Mouse (Mus musculus): Measurements from ENCODE around the gene Dnah6. TPM values are rescaled to one million over a fixed set of nuclear protein-coding genes. Genes with fewer than 3 reads are reported as not detected.

Dnah6 gene
- polyA plus RNA-seq, 1 experiment from 2014 or later: 0.98 TPM

- DNase-seq (ENCODE audit: low spot score): no peak
- Histone ChIP-seq H3K27ac (no peak overlapping the region), H3K9me3 (ENCODE audit: control insufficient read depth, low read length) (no peaks in the 10 kb centered on the region), H3K4me3 (replicated peaks; ENCODE audit: low read length) (no peak overlapping the region), H3K4me2 (replicated peaks) (no peak overlapping the region), H3K36me3 (replicated peaks; ENCODE audit: control insufficient read depth, insufficient read depth) (no peaks in the 10 kb centered on the region), H3K4me1 (replicated peaks; ENCODE audit: control insufficient read depth, insufficient read depth, low read length) (no peaks in the 10 kb centered on the region), H3K27me3 (ENCODE audit: control insufficient read depth, insufficient read depth, low read length) (no peaks in the 10 kb centered on the region), H3K9ac (no peak overlapping the region)
- WGBS: 82% methylated on average over 3 of the region's 3 CpGs
- no peak for ATAC-seq (ENCODE audit: low FRiP score)
Measured at GRCm38 (mm10) chr6:73175156-73175555, 46.3 kb downstream of the Dnah6 start.

GRCm38 (mm10) chr6:73167230-73167629 lies 54.2 kb downstream of the Dnah6 start:
- Histone ChIP-seq H3K9me3 (ENCODE audit: control insufficient read depth, low read length) (no peaks in the 10 kb centered on the region), H3K27ac (no peak overlapping the region), H3K27me3 (ENCODE audit: control insufficient read depth, insufficient read depth, low read length) (no peaks in the 10 kb centered on the region), H3K4me1 (replicated peaks; ENCODE audit: control insufficient read depth, insufficient read depth, low read length) (no peaks in the 10 kb centered on the region), H3K4me3 (replicated peaks; ENCODE audit: low read length) (no peak overlapping the region), H3K9ac (no peak overlapping the region), H3K4me2 (replicated peaks) (no peak overlapping the region), H3K36me3 (replicated peaks; ENCODE audit: control insufficient read depth, insufficient read depth) (no peaks in the 10 kb centered on the region)
- no peak for DNase-seq (ENCODE audit: low spot score)
- WGBS: 83% methylated on average over 3 of the region's 3 CpGs
- no peak for ATAC-seq (ENCODE audit: low FRiP score)

- 84% methylated on average over 1 of the region's 1 CpGs for WGBS
- no peak for ATAC-seq (ENCODE audit: low FRiP score)
- DNase-seq (ENCODE audit: low spot score): no peak
Measured at GRCm38 (mm10) chr6:73162958-73163357, 58.5 kb downstream of the Dnah6 start.

GRCm38 (mm10) chr6:73161338-73161737 lies 60.1 kb downstream of the Dnah6 start:
- Histone ChIP-seq H3K36me3 (replicated peaks; ENCODE audit: control insufficient read depth, insufficient read depth) (no peaks in the 10 kb centered on the region), H3K27ac (no peak overlapping the region), H3K27me3 (ENCODE audit: control insufficient read depth, insufficient read depth, low read length) (no peaks in the 10 kb centered on the region), H3K9me3 (ENCODE audit: control insufficient read depth, low read length) (no peaks in the 10 kb centered on the region), H3K4me1 (replicated peaks; ENCODE audit: control insufficient read depth, insufficient read depth, low read length) (no peaks in the 10 kb centered on the region), H3K9ac (no peak overlapping the region), H3K4me2 (replicated peaks) (no peak overlapping the region), H3K4me3 (replicated peaks; ENCODE audit: low read length) (no peak overlapping the region)
- WGBS: 78% methylated on average over 4 of the region's 4 CpGs
- no peak for DNase-seq (ENCODE audit: low spot score)
- no peak for ATAC-seq (ENCODE audit: low FRiP score)

More at GRCm38 (mm10) chr6:73162958-73163357, 58.5 kb downstream of the Dnah6 start:
- Histone ChIP-seq H3K27me3 (ENCODE audit: control insufficient read depth, insufficient read depth, low read length) (no peaks in the 10 kb centered on the region), H3K4me1 (replicated peaks; ENCODE audit: control insufficient read depth, insufficient read depth, low read length) (no peaks in the 10 kb centered on the region), H3K9ac (no peak overlapping the region), H3K9me3 (ENCODE audit: control insufficient read depth, low read length) (no peaks in the 10 kb centered on the region), H3K4me3 (replicated peaks; ENCODE audit: low read length) (no peak overlapping the region), H3K36me3 (replicated peaks; ENCODE audit: control insufficient read depth, insufficient read depth) (no peaks in the 10 kb centered on the region), H3K4me2 (replicated peaks) (no peak overlapping the region), H3K27ac (no peak overlapping the region)

- H3K27me3 ChIP-seq (ENCODE audit: control insufficient read depth, insufficient read depth, low read length): no peaks in the 10 kb centered on the region
- 93% methylated on average over 2 of the region's 2 CpGs for WGBS
- no peak overlapping the region for H3K9ac ChIP-seq
- no peak overlapping the region for H3K4me3 ChIP-seq (replicated peaks; ENCODE audit: low read length)
- no peak overlapping the region for H3K4me2 ChIP-seq (replicated peaks)
- ATAC-seq (ENCODE audit: low FRiP score) (no peak), DNase-seq (ENCODE audit: low spot score) (no peak)
- no peaks in the 10 kb centered on the region for H3K36me3 ChIP-seq (replicated peaks; ENCODE audit: control insufficient read depth, insufficient read depth)
- H3K4me1 ChIP-seq (replicated peaks; ENCODE audit: control insufficient read depth, insufficient read depth, low read length): no peaks in the 10 kb centered on the region
- no peak overlapping the region for H3K27ac ChIP-seq
- no peaks in the 10 kb centered on the region for H3K9me3 ChIP-seq (ENCODE audit: control insufficient read depth, low read length)
Measured at GRCm38 (mm10) chr6:73155455-73155854, 66.0 kb downstream of the Dnah6 start.

GRCm38 (mm10) chr6:73153675-73154074 lies 67.8 kb downstream of the Dnah6 start:
- H3K27ac ChIP-seq: no peak overlapping the region
- H3K4me1 ChIP-seq (replicated peaks; ENCODE audit: control insufficient read depth, insufficient read depth, low read length): no peaks in the 10 kb centered on the region
- no peaks in the 10 kb centered on the region for H3K36me3 ChIP-seq (replicated peaks; ENCODE audit: control insufficient read depth, insufficient read depth)
- no peak overlapping the region for H3K9ac ChIP-seq
- H3K9me3 ChIP-seq (ENCODE audit: control insufficient read depth, low read length): no peaks in the 10 kb centered on the region
- ATAC-seq (ENCODE audit: low FRiP score) (peak; percentile 85; the same call in 1 of the 2 replicates), DNase-seq (ENCODE audit: low spot score) (peak; percentile 97)
- no peaks in the 10 kb centered on the region for H3K27me3 ChIP-seq (ENCODE audit: control insufficient read depth, insufficient read depth, low read length)
- no peak overlapping the region for H3K4me2 ChIP-seq (replicated peaks)
- no peak overlapping the region for H3K4me3 ChIP-seq (replicated peaks; ENCODE audit: low read length)
- 0% methylated on average over 1 of the region's 1 CpGs for WGBS

- WGBS: 91% methylated on average over 7 of the region's 7 CpGs
- DNase-seq (ENCODE audit: low spot score) (no peak), ATAC-seq (ENCODE audit: low FRiP score) (no peak)
- no peaks in the 10 kb centered on the region for H3K27me3 ChIP-seq (ENCODE audit: control insufficient read depth, insufficient read depth, low read length)
- H3K9ac ChIP-seq: no peak overlapping the region
- H3K4me2 ChIP-seq (replicated peaks): no peak overlapping the region
- no peak overlapping the region for H3K27ac ChIP-seq
- no peak overlapping the region for H3K4me3 ChIP-seq (replicated peaks; ENCODE audit: low read length)
- H3K9me3 ChIP-seq (ENCODE audit: control insufficient read depth, low read length): no peaks in the 10 kb centered on the region
- H3K36me3 ChIP-seq (replicated peaks; ENCODE audit: control insufficient read depth, insufficient read depth): no peaks in the 10 kb centered on the region
- H3K4me1 ChIP-seq (replicated peaks; ENCODE audit: control insufficient read depth, insufficient read depth, low read length): no peaks in the 10 kb centered on the region
Measured at GRCm38 (mm10) chr6:73143403-73143802, 78.0 kb downstream of the Dnah6 start.

GRCm38 (mm10) chr6:73142776-73143175 lies 78.7 kb downstream of the Dnah6 start:
- H3K27ac ChIP-seq: no peak overlapping the region
- H3K4me2 ChIP-seq (replicated peaks): no peak overlapping the region
- 90% methylated on average over 4 of the region's 4 CpGs for WGBS
- H3K4me1 ChIP-seq (replicated peaks; ENCODE audit: control insufficient read depth, insufficient read depth, low read length): no peaks in the 10 kb centered on the region
- no peak for DNase-seq (ENCODE audit: low spot score)
- no peaks in the 10 kb centered on the region for H3K27me3 ChIP-seq (ENCODE audit: control insufficient read depth, insufficient read depth, low read length)
- ATAC-seq (ENCODE audit: low FRiP score): no peak
- H3K36me3 ChIP-seq (replicated peaks; ENCODE audit: control insufficient read depth, insufficient read depth): no peaks in the 10 kb centered on the region
- no peaks in the 10 kb centered on the region for H3K9me3 ChIP-seq (ENCODE audit: control insufficient read depth, low read length)
- no peak overlapping the region for H3K4me3 ChIP-seq (replicated peaks; ENCODE audit: low read length)
- no peak overlapping the region for H3K9ac ChIP-seq

- H3K27me3 ChIP-seq (ENCODE audit: control insufficient read depth, insufficient read depth, low read length): no peaks in the 10 kb centered on the region
- H3K9me3 ChIP-seq (ENCODE audit: control insufficient read depth, low read length): no peaks in the 10 kb centered on the region
- DNase-seq (ENCODE audit: low spot score) (no peak), ATAC-seq (ENCODE audit: low FRiP score) (no peak)
- H3K9ac ChIP-seq: no peak overlapping the region
- no peaks in the 10 kb centered on the region for H3K4me1 ChIP-seq (replicated peaks; ENCODE audit: control insufficient read depth, insufficient read depth, low read length)
- H3K4me2 ChIP-seq (replicated peaks): no peak overlapping the region
- 80% methylated on average over 3 of the region's 3 CpGs for WGBS
- no peaks in the 10 kb centered on the region for H3K36me3 ChIP-seq (replicated peaks; ENCODE audit: control insufficient read depth, insufficient read depth)
- H3K27ac ChIP-seq: no peak overlapping the region
- H3K4me3 ChIP-seq (replicated peaks; ENCODE audit: low read length): no peak overlapping the region
Measured at GRCm38 (mm10) chr6:73140836-73141235, 80.6 kb downstream of the Dnah6 start.

- Histone ChIP-seq H3K36me3 (replicated peaks; ENCODE audit: control insufficient read depth, insufficient read depth) (no peaks in the 10 kb centered on the region), H3K9ac (no peak overlapping the region), H3K9me3 (ENCODE audit: control insufficient read depth, low read length) (no peaks in the 10 kb centered on the region), H3K4me1 (replicated peaks; ENCODE audit: control insufficient read depth, insufficient read depth, low read length) (no peaks in the 10 kb centered on the region), H3K27ac (no peak overlapping the region), H3K4me3 (replicated peaks; ENCODE audit: low read length) (no peak overlapping the region), H3K27me3 (ENCODE audit: control insufficient read depth, insufficient read depth, low read length) (no peaks in the 10 kb centered on the region), H3K4me2 (replicated peaks) (no peak overlapping the region)
- DNase-seq (ENCODE audit: low spot score): no peak
- ATAC-seq (ENCODE audit: low FRiP score): no peak
- 57% methylated on average over 5 of the region's 5 CpGs for whole genome bisulfite sequencing
Measured at GRCm38 (mm10) chr6:73132784-73133183, 88.7 kb downstream of the Dnah6 start.
